Mouse (Mus musculus) adrenal gland, adult 8-10 months (tissue): ENCODE measurements around the gene Spint2. TPM values are rescaled to one million over a fixed set of nuclear protein-coding genes. Genes with fewer than 3 reads are reported as not detected.
A peak's percentile ranks its signal among the peaks of the same experiment; 100 is the strongest.

ENCODE experiments used
- DNase-seq: peaks from one replicate; pipeline ENCODE4 v3.0.0; 2022
- total RNA-seq, 4 experiments: library from RNA; stranded (reverse); gene quantifications; 2 replicates each; pipeline ENCODE4 v1.2.4; 2022

Spint2 gene
- total RNA-seq = 100 to 1,000 TPM in 2 of 4 experiments, 10 to 100 TPM in 2; 75.9 to 116 (median 96.8) TPM

DNA sequence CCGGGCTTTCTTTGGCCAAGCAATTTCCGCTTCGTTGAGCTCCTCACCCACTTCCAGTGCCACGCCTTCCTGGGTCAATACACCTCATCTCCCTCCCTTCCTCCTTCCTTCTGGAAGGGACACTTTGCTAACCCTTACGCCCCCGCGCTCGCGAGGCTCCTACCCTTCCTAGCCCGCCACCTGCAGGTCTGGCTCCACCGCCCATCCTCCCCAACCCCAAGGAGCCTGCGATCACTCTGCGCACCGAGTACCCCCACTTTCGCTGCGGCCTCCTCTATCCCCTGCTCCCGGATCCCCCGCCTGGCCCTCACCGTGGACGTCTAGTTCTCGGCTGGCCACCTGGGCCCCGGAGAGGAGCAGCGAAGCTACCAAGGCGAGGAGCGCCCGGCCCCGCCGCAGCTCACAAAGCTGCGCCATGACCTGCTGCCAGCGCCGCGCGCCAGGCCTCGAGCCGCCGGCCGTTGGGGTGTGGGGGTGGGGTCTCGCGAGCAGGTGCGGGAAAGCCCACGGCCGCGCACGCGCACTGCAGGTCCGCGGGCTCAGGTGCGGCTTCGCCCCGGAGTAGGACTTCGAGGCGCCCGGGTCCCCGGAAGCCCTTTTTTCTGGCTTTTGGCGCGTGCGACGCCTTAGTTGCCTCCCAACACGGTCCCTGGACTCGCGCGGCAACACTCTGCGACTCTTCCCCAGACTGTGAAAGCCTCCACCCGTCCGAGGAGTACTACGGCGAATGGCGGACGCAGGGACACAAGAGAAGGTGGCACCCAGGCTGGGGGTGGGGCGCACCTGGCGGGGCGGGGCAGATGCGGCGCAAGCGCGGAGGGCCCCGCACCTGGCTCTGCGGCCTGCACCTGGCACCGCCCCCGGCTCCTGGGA lies at the start of gene Spint2:
Gene Spint2 (minus strand): TSS at position 712 of the 873 bp plus-strand sequence.
- peak; percentile 59 for DNase-seq

DNA sequence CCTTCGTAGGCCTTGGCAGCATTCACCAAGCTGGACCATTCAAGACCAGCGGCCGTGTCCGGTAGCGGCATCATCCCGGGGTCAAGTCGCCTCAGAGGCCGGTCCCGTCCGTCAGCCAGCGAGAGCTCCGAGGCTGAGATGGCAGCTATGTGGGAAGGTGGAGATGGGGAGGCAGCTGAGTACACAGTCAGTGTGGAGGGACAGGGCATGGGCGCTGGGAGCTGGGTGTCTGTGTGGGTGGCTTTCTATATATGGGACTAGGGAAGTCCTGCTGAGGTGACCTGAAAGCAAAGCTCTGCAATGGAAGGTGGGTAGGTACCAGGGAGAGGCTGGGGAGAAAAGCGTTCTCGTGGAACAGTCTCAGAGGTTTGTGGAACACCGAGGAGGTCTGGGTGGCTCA lies 47.3 kb upstream of the Spint2 start:
- no peak for DNase-seq

DNA sequence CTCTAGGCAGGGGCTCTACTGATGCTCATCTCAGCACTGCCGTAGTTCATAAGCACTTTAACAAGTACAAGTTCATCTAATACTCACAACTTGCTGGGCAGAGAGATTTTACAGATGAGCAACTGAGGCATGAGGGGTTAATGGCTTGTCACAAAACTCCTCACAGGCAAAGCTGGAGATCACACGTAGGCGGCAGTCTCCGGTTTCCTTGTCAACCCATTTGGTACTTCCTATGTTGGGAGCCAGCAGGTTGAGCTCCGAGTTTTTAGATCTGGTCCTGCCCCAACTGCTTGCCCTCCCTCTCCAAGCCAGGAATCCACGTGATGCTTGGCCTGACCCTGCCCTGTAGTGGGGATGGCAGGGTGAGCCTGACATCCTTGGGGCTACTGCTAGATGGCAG lies 45.4 kb upstream of the Spint2 start:
- DNase-seq = no peak

DNA sequence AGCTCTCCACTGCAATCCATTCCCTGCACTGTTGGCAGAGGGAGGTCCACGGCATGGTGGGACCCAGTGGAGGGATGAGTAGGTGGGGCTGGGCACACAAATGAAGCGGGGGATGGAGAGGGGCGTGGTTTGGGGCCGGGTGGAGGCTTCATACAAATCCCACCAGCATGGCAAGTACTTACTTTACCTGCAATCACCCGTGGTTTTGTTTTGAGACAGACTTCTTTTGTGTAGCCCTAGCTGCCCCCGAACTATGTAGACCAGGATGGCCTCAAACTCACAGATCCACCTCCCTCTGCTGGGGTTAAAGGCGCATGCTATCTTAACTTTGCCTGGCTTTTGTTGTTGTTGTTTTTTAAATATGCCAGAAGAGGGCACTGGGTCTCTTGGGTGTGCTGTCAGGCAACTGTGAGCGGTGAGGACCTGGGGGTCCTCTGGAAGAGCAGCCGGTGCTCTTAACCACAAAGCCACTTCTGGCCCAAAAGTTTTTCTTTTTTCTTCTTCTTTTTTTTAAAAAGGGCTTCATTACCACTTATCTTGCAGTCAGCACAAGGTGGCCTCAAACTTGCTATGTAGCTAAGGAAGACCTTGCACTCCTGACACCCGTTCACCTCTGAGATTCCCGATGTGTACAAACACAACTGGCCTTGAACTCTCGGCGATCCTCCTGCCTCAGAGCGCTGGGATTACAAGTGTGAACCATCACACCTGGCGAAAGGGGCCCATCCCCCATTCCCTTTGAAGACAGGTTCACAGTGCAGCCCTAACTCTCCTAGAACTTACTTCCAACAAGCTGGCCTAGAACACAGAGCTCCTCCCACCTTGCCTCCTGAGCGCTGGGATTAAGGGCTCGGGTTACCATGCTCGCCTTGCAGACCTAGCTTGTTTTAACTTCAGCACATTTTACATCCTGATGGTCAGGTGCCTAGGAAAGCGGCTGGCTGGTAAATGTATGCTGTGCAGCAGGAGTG lies 37.9 kb upstream of the Spint2 start:
- DNase-seq = no peak

DNA sequence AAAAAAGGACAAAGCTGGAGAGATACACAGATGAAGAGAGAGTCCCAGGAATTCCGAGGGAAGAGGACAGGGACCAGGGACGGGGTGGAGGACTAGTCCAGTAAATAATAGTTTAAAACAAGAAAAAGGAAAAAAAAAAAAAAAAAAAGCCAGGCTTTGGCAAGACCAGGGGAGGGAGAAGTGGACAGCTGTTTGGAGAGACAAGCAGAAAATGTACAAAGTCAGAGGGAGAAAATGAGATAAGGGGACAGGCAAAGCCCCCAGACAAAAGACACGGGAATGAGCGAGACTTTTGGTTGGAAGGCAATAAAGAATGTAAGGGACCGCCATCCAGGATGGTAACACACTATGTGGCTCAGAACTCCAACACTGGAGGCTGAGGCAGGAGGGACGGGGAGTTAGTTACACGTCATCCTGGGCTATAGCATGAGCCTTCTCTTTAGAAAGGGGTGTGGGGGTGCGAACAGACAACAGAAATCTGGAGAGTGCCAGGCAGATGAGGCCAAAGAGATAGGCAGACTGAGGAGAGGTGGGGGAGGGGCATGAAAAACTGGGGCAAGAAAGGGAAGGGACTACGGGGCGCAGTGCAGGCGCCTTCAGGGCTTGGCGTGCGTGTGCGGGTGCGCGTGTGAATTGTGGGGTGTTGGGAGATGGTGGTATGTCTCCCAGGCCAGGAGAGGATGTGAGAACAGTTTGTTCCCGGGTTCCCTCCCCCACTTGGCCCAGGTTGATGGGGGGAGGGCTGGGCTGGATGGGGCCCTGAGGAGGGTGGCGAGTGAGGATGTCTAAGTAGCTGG lies 36.6 kb upstream of the Spint2 start:
- no peak for DNase-seq

DNA sequence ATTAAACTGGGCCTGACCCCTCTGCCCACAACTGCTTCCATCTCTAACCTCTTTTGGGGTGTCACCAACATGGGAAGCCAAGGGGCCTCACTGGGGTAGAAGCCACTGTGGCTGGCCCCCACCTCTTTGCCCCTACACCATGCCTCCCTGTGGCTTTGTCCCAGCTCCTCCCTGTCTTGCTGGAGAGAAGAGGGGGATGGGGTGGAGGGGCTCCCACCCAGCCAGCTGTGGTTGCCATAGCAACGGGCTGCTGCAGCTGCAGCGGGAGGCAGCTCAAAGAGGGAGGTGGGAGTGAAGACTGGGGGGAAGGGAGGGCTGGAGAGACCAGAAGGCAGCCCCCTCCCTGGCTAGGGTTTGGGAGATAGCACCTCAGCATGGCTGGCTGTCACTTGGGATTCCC lies 35.8 kb upstream of the Spint2 start:
- no peak for DNase-seq

DNA sequence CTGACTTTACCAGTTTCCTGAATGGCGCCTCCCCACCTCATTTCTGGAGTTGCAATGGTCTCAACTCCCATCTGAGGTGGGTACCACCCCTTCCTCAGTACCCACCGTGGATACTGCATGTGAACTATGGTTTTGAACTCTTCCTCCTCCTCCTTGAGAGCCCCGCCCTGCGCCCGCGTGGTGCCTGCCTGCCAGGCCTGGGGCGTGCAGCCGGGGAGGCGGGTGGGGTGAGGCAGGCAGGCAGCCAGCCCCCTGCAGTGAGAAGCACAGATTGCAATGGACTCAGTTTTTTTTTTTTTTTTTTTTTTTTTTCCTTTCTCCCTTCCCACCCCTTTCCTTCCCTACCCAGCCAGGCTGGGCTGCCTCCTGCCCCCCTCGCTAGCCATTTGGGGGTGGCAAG lies 35.3 kb upstream of the Spint2 start:
- DNase-seq = no peak

DNA sequence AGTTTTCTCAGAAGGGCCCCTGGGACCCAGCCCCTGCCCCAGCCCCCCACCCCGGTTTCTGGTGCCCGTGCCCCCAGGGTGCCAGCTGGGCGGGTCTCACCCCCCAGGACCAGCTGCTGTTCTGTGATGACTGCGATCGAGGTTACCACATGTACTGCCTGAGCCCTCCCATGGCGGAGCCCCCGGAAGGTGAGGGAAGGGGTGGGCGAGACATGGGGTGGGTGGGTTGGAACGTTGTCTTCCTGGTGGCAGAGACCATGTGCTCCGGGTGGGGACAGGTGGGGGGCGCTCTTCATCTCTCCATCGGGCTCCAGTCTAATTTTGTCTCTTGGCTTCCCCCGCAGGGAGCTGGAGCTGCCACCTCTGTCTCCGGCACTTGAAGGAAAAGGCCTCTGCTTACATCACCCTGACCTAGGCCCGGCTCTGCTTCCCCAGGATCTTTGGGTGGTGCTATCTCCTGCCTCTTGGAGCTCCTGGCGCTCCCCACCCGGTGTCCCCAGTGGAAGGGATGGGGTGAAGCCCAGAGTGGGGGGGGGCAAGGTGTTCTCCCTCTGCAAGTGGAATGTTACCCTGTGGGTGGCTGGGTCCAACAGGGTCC lies 34.5 kb upstream of the Spint2 start:
- no peak for DNase-seq

DNA sequence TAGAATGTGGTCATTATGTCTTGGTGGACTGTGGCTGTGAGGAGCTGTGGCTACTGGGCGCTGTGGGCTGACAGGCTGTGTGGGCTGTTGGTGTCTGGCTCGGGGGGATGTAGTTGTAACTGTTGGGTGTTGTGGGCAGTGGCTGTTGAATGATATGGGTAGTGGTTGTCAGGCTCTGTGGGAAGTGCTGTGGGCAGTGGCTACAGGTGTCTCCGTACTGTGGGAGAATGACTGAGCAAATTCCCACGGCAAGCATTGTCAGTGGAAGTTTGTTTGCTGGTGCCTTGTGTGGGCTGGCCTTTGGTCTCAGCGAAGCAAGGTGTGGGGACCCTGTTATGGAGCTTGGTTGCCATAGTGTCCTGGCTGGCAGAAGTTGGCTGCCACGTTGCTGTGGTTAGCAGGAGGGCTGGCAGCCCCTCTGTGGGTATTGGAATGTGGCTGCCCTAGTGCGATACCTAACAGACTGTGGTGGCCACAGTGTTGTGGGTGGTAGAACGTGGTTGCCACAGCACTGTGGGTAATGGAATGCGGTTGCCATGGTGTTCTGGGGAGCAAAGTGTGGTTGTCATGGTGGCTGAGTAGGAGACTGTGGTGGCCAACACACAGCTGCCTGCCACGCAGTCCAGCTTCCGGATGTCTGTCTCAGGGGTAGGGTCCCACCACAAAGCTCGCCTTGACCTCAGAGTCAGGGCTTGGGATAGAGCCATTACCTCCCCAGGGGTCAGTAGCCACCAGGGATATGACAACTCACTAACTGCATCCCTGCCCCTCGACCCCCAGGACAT lies 33.3 kb upstream of the Spint2 start:
- DNase-seq = no peak

DNA sequence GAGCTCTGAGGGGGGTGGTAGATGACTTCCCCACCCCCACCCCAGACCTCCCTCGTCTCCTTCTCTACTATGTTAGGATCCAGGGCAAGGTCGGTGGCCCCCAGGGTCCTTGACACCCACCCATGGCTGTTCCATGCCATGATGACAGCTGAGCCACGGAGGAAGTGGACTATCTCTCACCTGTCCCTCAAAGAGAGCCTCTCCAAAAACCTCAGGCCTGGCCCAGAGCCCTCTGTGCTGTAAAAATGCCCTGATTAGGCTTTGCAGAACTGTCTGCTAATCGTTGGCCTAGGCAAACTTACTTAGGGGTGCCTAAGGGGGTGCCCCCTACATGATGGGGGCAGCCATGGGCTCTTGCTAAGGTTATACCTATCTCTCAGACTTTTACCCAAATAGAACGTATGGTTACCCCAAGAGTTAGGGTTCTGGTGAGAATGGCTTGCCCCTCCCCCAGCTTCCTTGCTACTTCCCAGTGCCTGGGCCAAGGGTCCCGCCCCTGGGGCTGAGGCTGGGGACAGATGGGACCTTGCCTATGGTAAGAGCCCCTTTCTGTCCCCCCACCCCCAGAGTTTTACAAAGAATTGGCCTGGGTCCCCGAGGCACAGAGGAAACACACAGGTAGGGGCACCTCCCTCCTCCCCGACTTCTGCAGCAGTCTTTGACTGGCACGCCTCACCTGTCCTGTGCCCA lies 32.0 kb upstream of the Spint2 start:
- no peak for DNase-seq

DNA sequence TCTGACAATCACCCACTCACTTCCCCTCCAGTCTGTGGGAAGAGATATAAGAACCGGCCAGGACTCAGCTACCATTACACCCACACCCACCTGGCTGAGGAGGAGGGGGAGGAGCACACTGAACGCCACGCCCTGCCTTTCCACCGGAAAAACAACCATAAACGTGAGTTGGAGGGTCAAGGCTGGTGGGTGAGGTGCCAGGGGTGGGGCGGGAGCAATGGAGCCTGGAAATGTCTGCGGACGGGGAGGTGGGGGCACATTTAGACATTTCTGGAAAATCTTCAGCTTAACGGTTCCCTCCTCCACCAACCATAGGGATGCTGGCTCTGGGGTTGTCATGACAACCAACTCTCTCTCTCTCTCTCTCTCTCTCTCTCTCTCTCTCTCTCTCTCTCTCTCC lies 31.3 kb upstream of the Spint2 start:
- no peak for DNase-seq

DNA sequence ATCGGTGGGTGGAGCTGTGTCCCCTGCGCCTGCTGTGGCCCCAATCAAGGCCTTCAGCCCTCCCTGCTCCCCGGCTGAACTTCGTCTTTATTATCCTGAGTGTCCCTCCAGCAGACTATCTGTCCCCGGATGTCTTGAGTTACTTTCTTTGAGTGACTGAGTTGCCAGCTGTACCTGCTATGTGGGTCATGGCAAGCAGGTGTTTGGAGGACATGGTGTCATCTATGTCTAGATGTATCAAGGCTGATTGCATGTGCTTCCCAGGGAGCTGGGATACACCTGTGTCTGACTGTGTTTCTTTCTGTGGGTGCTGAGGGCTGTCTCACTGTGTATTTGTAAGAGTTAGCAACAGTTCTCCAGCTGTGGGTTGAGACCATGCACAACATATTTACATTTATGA lies 28.0 kb upstream of the Spint2 start:
- no peak for DNase-seq

DNA sequence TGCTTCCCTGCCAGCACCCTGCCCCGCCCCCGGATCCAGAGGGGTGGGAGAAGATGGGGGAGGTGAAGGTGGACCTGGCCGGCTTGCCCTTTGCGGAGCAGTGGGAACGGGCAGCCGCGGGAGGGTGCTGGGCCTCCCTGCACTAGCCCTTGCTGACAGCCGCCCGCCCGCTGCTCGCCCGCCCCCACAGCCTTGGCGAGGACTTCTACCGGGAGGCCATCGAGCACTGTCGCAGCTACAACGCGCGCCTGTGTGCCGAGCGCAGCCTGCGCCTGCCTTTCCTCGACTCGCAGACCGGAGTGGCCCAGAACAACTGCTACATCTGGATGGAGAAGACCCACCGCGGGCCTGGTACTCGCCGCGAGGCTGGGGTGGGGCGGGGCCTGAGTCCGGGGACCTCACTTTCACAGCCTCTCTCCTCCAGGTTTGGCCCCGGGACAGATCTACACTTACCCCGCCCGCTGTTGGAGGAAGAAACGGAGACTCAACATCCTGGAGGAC lies 27.6 kb upstream of the Spint2 start:
- no peak for DNase-seq

DNA sequence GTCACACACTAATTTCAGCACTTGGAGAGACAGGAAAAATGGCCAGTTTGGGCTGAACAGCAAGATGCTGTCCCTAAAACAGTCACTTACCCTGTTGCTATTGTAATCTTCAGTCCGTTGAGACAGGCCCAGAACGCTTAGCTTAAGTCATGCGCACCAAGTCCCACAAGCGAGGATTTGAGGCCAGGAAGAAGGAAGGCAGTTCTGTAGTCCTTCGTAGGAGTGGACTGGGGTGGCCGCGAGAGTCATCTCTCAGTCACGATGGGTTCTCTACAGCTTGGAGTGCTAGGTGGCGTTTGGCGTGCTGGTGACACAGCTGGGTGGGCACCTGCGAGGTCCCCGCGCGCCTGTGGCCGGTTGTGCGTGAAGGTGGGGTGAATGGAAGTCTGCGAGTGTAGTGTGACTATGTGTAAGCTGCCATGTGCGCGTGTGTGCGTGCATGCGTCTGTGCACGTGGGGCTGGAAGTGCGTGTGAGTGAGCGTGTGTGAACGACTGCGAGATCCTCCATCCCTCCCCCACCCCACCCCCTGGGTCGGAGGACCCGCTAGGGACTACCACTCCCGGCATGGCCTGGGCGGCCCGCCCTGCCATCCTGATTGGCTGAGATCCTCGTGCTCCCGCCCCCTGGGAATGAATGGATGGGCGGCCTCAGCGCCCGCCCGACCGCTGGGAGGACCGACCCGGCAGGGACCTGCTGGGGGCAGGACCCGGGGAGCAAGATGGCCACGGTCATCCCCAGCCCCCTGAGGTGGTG lies 25.8 kb upstream of the Spint2 start:
- peak; percentile 87 for DNase-seq

DNA sequence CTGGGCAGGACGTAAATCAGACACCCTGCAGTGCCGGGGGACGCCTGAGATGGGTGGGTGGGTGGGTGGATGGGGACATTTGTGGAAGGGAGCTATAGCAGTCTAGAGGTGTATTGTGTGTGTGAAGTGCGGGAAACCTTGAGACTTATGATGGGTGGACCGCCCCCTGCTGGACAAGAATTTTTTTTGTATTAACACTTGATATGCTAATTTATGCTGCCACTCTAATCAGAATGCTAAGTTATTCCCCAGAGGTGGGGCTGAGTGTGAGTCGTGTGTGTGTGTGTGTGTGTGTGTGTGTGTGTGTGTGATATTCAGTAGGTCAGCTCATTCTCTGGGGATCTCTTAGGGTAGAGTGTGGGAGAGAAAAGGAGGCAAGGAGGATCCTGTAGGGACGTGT lies 24.9 kb upstream of the Spint2 start:
- no peak for DNase-seq

DNA sequence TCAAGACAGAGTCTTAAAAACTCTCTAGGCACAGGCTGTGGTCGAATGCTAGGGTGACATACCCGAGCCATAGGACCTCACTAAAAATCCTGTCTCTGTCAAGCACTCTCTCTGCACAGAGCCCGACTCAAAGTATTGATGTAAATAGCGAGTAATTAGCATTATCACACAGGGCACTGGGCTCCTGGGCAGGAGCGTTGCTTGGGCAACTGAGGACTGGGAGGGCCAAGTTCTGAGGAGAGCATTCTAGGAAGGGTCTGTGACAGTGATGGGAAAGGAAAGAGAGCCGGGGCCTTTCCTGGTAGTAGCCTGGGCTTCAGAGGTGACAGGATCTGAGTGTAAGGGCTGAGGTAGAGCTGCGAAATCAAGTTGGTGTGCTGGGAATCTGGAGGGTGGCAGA lies 24.4 kb upstream of the Spint2 start:
- DNase-seq = no peak

DNA sequence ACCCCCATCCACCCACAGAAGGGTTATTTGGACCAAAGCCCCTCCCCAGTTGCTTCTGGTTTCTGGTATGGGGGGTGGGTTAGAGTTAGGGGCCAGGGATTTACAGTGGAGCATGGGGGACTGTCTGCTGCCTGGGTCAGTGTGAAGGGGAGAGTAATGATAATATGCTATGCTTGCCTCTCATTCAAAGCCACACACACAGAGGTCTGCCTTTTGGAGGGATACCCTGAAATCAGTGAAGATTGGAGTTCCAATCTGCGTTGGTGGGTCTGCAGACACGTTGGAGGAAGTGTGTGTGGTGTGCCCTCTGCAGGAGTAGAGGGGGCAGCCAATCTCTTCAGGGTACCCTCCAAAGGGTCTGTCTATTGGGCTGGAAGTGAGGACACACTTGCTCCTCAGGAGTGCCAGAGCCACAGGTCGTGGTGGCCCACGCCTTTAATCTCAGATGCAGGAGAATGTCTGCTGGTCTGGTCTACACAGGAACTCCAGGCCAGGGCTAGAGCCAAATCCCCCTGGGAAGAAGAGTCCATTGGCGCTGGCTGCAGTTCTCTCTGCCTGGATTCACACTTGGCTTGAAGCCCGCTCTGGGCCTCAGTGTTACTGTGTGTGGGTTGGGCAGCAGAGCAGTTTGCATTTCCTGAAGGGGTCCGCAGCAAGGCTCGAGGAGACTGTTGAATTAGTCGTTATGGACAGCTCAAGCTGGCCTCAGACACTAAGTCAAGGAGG lies 23.7 kb upstream of the Spint2 start:
- DNase-seq = no peak

DNA sequence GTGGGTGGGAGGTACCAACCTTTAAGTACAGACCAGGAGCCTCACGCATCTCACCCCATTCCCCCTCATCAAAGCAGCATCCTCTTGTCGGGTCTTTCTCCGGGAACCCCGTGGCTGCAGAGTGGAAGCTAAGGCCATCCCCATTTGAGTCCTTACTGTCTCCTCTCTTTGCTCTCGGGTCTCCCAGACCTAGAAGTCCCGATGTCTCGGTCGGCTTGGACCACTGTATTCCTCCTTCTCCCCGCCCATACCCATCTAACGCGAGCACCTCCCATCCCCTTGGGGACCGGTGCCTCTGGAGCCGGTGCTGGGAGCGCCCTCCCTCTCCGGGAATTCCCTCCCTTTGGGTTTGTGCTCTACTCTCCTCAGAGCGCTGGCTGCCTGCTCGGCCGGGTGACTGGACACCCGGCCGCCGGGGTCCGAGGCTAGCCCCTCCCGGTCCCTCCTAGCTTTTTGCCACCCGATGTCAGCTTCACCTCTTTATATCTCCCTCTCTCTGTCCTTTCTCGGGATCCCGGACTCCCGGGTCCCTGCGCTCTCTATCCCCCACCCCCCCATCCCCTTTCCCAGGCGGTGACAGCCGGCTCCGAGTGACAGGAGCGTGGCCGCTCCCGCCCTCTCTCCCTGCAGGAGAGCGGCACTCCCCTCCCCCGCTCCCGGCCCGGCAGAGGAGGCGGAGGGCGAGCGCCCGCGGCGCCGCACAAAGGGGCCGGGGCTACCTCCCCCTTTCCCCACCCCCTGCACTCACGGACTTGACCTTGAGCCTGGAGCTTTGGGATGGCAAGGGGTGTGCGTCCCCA lies 23.0 kb upstream of the Spint2 start:
- no peak for DNase-seq
